In genomic region chr7:130681798-130682197, GRCm38 (mm10) we compare ENCODE assay signal across 8 mouse cellular contexts.
A peak's percentile ranks its signal among the peaks of the same experiment; 100 is the strongest.
DNase-seq lines count a peak whose midpoint lies in the region; ATAC-seq and TF ChIP-seq lines count a peak whose summit lies in the region.

No protein-coding gene starts in this region.

- H3K36me3 ChIP-seq in hindbrain, postnatal 0 days (ENCODE audit: insufficient read depth, low read length) = no peaks in the 10 kb centered on the region
- 0 out of 2 replicates have a peak, but pooled peaks cover 3% of the 10 kb centered on the region for H3K36me3 ChIP-seq in limb, embryonic 10.5 days
- no peaks in the 10 kb centered on the region for H3K36me3 ChIP-seq in liver, embryonic 12.5 days
- H3K36me3 ChIP-seq in thymus, adult 2 months (ENCODE audit: control insufficient read depth, insufficient read depth, low read length) = no peaks in the 10 kb centered on the region

- no peak for TF ChIP-seq CTCF in hindbrain, postnatal 0 days (IDR thresholded peaks at IDR 0.05; ENCODE audit: low read depth)
- TF ChIP-seq CTCF in thymus, adult 2 months (IDR thresholded peaks at IDR 0.05; ENCODE audit: borderline replicate concordance, control insufficient read depth, extremely low read depth, insufficient read depth, low read length, poor library complexity) = no peak

- no peak overlapping the region for H3K4me3 ChIP-seq in hindbrain, postnatal 0 days (ENCODE audit: low read length)
- H3K4me3 ChIP-seq in limb, embryonic 10.5 days = no peak overlapping the region
- no peak overlapping the region for H3K4me3 ChIP-seq in liver, embryonic 12.5 days
- no peak overlapping the region for H3K4me3 ChIP-seq in thymus, adult 2 months (ENCODE audit: control insufficient read depth, insufficient read depth, low read length)

- no peak overlapping the region for H3K4me2 ChIP-seq in hindbrain, postnatal 0 days (ENCODE audit: low read depth, low read length)
- no peak overlapping the region for H3K4me2 ChIP-seq in liver, embryonic 12.5 days

- H3K4me1 ChIP-seq in hindbrain, postnatal 0 days (ENCODE audit: insufficient read depth, low read length) = no peaks in the 10 kb centered on the region
- H3K4me1 ChIP-seq in limb, embryonic 10.5 days = peaks cover 15% of the 10 kb centered on the region
- H3K4me1 ChIP-seq in liver, embryonic 12.5 days = no peaks in the 10 kb centered on the region
- H3K4me1 ChIP-seq in thymus, adult 2 months (replicated peaks; ENCODE audit: control insufficient read depth, insufficient read depth, low read length) = peaks cover 1% of the 10 kb centered on the region; the same call in 1 of the 2 replicates

- H3K27ac ChIP-seq in hindbrain, postnatal 0 days = peak overlapping the region; percentile 20; the same call in 1 of the 2 replicates
- H3K27ac ChIP-seq in limb, embryonic 10.5 days = peak overlapping the region; percentile 11; the same call in 1 of the 2 replicates
- H3K27ac ChIP-seq in liver, embryonic 12.5 days = no peak overlapping the region
- no peak overlapping the region for H3K27ac ChIP-seq in thymus, adult 2 months (ENCODE audit: control insufficient read depth, insufficient read depth, low read length)

- peak; percentile 84 for DNase-seq in gastrocnemius, adult 18-20 months (ENCODE audit: low spot score)
- DNase-seq in gastrocnemius, postnatal 4 days (ENCODE audit: low spot score in 2 of 2) = no peak
- peak; percentile 82 for DNase-seq in NIH3T3 (ENCODE audit: low read depth)
- peak; percentile 90 for DNase-seq in fibroblast of lung, adult 2 months (ENCODE audit: low read depth)
- DNase-seq in hindbrain, postnatal 0 days (ENCODE audit: low spot score) = peak; percentile 65
- DNase-seq in limb, embryonic 10.5 days (ENCODE audit: low spot score) = no peak
- DNase-seq in thymus, adult 2 months = no peak

- ATAC-seq in hindbrain, postnatal 0 days = no peak
- no peak for ATAC-seq in liver, embryonic 12.5 days

- no peaks in the 10 kb centered on the region for H3K27me3 ChIP-seq in hindbrain, postnatal 0 days (ENCODE audit: insufficient read depth, low read length)
- no peaks in the 10 kb centered on the region for H3K27me3 ChIP-seq in limb, embryonic 10.5 days (ENCODE audit: low read depth, poor library complexity, severe bottlenecking)
- no peaks in the 10 kb centered on the region for H3K27me3 ChIP-seq in liver, embryonic 12.5 days (replicated peaks)
- H3K27me3 ChIP-seq in thymus, adult 2 months (ENCODE audit: control insufficient read depth, insufficient read depth, low read length) = no peaks in the 10 kb centered on the region

- no peak overlapping the region for H3K9ac ChIP-seq in hindbrain, postnatal 0 days (replicated peaks; ENCODE audit: low read length)
- H3K9ac ChIP-seq in liver, embryonic 12.5 days = no peak overlapping the region

- TF ChIP-seq POLR2A in thymus, adult 2 months (IDR thresholded peaks at IDR 0.05; ENCODE audit: control insufficient read depth, extremely low read depth, insufficient read depth, low read length, poor library complexity) = no peak

- WGBS in hindbrain, postnatal 0 days = 59% methylated on average over 4 of the region's 4 CpGs
- WGBS in limb, embryonic 10.5 days = 91% methylated on average over 4 of the region's 4 CpGs
- 57% methylated on average over 4 of the region's 4 CpGs for WGBS in liver, embryonic 12.5 days (ENCODE audit: insufficient replicate concordance)
- WGBS in thymus, adult 2 months = 22% methylated on average over 4 of the region's 4 CpGs

- no peaks in the 10 kb centered on the region for H3K9me3 ChIP-seq in hindbrain, postnatal 0 days (ENCODE audit: low read length)
- no peaks in the 10 kb centered on the region for H3K9me3 ChIP-seq in limb, embryonic 10.5 days (replicated peaks)
- H3K9me3 ChIP-seq in liver, embryonic 12.5 days (replicated peaks) = no peaks in the 10 kb centered on the region

Comparison
In these comparisons a context has a peak if more than half of its experiments do, and no peak if none do; other contexts are left out.
1. DNase-seq: peak in gastrocnemius, adult 18-20 months (single experiment), NIH3T3 (single experiment), fibroblast of lung, adult 2 months (single experiment) and hindbrain, postnatal 0 days (single experiment); none in gastrocnemius, postnatal 4 days (0 of 2), limb, embryonic 10.5 days (single experiment) and thymus, adult 2 months (single experiment).
2. H3K27ac ChIP-seq: peak in hindbrain, postnatal 0 days (single experiment) and limb, embryonic 10.5 days (single experiment); none in liver, embryonic 12.5 days (single experiment) and thymus, adult 2 months (single experiment).